Mouse (Mus musculus): ENCODE results near the gene Shc4.

- TF ChIP-seq CTCF (IDR thresholded peaks at IDR 0.05; ENCODE audit: low read depth, low read length) (no peak), POLR2AphosphoS5 (IDR thresholded peaks at IDR 0.05; ENCODE audit: insufficient replicate concordance, low read depth, low read length) (no peak), TAL1 (conservative IDR thresholded peaks at IDR 0.05; ENCODE audit: low read depth, low read length) (no peak)
These were observed 40.1 kb downstream of the Shc4 start for GRCm38 (mm10) chr2:125683895-125684294.
